Mouse (Mus musculus) fibroblast of lung, adult 2 months (primary cell): ENCODE results near the gene Dnm2.
"Not testable (repeated sequence)": the region's sequence is repeated elsewhere in the genome, so short reads cannot be mapped to it uniquely, and the experiment has no call there.

Source experiments
- DNase-seq: peaks from one replicate; pipeline ENCODE4 v3.0.0-alpha.2; 2011; ENCODE audit warnings: low read depth

Dnm2 gene

DNA sequence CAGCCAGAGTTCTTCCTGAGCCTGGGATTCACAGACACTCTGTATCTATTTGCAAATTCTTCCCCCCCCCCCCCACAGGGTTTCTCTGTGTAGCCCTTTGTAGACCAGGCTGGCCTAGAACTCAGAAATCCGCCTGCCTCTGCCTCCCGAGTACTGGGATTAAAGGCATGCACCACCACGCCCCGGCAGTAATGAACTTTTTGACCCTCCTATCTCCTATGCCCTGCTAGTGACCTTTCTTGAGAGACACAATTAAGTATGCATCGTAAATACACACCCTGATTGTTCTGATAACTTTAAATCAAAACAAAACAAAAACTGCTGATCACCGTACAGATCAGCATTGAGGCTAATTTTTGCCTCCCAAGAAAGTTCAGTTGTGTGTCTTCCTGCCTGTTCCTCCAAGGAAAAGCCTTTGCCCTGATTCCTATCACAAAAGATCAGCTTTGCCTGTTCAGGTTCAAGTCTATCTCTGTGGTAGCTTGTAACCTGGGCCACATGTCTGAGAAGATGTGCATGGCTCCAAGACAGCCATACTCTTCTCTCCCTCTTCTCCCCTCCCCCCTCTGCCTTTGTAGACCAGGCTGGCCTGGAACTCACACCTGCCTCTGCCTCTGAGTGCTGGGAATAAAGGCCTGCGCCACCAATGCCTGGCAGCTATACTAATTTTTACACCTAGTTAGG is 31.7 kb downstream of the Dnm2 start:
- DNase-seq, result no peak

DNA sequence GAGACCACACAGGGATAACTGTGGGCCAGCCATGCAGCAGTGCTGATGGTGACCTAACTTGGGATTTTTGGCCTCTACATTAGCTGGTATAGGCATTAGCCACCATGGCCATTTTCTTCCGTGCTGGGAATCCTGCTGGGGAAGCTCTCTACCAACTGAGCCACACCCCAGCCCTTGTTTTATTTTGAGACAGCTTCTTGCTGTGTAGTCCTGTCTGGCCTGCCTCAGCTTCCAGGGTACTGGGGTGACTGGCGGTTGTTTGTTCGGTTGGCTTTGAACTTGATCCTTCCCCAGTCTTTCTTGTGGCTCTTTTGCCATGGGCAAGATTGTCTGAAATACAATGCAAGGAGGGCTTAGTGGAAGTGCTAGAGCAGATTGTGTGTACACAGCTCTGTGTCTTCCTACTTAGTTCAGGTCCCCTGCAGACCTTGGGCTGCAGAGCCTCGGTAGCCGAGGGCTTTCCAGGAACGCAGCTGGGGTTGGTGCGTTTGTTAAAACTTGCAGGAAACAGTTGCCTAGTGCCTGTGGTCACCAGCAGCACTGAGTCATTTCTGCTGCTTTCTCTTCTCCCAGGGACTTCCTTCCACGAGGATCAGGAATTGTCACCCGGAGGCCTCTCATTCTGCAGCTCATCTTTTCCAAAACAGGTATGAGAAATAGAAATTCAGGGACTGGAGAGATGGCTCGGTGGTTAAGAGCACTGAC is 32.4 kb downstream of the Dnm2 start:
- no peak for DNase-seq

DNA sequence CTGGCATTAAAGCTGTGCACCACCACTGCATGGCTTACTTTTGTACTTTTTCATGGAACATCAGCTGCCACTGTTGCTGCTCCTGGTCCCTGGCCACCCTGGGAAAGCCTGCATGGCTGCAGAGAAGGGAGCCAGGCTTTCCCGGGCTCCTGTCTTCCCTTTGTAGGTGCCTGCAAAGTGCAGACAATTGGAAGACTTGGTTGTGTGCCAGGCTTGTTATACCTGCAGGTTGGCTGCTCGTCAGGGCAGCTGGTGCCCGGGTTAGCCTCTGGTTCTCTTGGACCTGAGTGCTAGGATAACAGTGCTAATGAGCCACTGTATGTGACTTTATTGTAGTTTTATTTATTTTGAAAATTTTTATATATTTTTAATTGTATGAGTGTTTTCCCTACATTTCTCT is 34.1 kb downstream of the Dnm2 start:
- DNase-seq, result no peak

DNA sequence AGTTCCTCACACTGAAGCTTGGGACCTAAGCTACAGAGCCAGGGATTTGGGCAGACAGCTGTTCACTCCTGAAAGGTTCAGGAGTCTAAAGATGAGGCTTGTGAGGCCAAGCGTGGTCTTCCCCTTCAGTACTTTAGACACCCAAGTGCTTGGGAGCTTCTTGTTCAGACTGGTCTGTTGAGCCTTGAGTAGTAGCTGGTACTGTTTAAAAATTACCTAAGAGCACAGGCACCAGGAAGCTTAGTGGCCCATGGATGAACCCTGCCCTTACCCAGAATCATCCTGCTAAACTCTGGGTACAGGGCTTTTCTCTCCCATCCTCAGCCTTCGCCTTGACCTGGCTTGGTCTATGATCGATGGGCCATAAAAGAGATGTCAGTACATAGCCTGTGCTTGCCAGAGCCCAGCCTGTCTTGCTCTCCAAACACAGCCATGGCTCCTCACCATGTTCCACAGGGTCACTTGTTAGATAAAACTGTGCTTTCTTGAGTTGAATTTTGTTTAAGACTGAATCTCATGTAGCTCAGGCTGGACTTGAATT is 35.8 kb downstream of the Dnm2 start:
- no peak for DNase-seq

DNA sequence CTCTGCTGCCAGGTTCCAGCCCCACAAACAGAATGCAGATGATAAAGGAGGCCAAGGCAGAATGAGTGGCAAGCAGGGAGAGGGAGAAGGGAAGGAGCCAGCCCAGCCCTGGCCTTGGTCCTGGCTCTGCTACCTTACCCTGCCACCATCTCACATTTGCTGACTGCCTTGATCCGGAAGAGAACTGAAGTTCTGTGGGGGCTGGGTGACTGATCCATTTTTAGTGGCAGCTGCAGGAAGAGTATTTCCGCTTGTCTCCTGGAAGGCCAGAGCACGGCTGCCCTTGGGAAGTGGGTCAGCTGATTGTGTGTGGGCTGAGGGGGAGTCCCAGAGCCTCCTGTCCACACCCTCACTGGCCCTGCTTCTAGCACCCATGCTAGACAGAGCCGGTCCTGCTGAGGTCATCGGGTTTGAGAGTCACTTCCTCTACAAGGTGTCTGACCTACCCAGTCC is 38.5 kb downstream of the Dnm2 start:
- DNase-seq, result no peak

DNA sequence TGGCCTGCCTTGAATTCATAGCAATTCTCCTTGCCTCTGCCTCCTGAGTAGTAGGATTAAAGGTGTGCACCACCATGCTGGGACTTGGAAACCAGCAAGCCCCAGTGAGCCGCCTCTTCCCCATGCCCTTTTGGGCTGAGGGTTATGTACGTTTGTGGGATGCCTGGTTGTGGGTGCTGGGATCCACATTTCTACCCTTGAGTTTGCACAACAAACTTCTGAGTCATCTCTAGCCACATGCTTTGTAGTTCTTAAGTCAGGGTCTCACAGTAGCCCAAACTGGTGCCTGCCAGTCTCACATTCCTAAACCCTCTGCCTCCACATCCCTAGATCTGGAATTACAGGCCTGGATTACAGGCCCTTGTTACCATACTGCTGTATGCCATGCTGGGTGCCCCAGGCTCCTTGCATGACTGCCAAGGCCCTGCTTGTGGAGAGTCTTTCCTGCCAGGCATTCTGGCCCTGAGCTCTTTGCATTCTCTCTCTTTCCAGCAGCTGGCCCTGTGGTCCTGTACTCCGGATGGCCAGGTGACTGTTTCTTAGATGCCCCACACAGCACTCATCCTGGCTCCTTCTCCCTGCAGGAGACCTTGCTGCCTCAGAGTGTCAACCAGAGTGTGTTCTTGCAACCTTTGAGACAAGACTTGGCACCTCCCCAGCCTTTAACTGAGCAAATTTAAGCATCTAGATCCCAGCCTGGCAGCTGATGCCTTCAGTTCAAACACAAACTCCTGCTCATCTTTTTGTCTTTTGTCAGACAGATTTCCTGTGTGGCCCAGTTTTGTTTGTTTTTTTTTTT is 39.3 kb downstream of the Dnm2 start:
- peak; percentile 37 for DNase-seq

DNA sequence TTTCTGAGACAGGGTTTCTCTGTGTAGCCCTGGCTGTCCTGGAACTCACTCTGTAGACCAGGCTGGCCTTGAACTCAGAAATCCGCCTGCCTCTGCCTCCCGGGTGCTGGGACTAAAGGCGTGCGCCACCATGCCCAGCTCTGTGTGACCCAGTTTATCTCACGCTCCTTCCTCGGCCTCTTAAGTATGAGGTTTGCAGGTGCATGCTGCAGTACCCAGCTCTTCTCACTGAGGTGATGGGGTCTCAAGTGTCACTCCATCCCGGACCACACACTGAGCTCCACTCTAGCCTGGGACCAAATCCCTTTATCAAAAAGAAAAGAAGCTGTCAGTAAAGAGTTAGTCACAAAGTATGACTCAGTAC is 39.8 kb downstream of the Dnm2 start:
- DNase-seq, result not testable (repeated sequence)

DNA sequence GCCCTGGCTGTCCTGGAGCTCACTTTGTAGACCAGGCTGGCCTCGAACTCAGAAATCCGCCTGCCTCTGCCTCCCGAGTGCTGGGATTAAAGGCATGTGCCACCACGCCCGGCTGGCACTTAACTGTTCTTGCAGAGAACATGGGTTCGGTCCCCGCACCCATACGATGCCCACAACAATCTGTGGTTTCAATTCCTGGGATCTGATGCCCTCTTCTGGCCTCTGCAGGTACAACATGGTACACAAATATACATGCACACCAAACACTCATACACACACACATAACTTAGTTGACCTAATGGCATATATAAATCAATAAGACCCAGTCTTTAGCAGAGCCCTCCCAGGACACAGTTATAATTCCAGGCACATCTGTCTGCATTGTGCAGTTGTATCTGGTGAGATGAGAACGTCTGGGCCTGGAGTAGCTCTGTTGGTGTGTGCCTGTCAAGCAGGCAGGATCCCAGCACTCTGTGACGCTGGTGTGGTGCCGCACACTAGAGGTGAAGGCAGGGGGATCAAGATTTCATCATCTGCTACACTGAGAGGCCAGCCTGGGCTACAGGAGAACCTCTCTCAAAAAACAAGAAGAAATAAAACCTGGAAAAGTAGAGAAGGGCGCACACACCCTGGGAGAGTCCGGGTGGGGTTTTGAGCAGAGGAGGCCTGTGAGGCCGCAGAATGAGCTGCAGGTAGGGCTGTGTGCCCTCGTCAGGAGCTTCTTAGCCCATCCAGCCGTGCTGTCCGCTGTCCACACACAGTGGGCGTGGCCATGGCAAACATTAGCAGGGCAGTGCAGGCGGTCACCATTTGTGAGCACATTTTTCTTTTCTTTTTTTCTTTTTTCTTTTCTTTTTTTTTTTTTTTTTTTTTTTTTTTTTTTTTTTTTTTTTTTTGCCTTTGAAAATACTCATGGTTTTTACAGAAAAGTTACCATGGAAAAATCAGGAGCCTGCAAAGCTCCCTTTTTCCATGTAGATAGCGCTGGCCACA is 44.6 kb downstream of the Dnm2 start:
- no peak for DNase-seq

DNA sequence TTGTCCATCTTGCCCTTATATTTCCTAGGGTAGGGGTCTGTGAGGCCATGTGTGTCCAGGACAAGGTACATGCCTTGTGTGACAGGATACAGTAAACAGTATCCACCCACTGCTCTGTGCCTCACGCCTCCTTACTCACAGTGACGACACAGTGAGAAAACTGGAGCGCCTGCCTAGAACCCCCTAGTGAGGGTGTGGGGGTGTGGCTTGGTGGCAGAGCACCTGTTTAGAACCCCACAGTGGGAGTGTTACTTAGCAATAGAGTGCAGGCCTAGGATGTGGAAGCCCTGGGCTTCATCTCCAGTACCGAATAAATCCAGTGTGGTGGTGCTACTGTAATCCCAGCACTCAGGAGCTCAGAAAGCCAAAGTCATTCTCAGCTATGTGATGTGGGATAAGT is 48.2 kb downstream of the Dnm2 start:
- DNase-seq, result no peak

DNA sequence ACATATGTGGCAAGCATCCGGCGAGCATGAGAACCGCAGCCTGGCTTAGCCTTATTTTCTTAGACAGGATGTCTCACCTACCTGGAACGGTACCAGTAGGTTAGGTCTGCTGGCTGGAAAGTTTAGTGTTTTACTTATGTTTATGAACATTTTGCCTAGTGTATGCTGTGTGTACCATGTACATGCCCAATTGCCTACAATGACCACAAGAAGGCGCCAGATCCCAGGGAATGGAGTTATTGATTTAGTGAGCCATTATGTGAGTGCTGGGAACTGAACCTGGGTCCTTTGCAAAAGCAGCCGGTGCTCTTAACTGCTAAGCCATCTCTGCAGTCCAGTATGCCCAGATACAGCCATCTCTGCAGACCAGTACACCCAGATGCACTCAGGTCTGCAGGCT is 53.0 kb downstream of the Dnm2 start:
- no peak for DNase-seq

DNA sequence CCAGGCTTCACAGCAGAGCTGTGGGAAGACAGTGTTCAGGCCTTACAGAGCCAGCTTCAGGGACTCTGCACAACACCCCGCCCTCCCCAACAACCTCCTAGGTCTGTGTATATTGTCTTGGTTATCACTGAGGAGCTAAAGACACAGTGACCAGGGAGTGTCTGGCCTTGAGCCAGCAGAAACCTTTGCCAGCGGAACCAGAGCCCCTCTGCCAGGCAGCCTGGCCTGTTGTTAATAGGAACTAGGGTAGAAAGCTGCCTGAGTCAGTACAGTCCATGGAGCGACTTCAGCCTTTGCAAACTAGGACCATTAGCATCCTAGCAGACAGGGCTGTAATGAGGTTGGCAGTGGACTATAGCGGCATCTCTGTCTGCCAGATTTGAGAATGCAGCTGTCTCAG is 59.4 kb downstream of the Dnm2 start:
- DNase-seq, result no peak

DNA sequence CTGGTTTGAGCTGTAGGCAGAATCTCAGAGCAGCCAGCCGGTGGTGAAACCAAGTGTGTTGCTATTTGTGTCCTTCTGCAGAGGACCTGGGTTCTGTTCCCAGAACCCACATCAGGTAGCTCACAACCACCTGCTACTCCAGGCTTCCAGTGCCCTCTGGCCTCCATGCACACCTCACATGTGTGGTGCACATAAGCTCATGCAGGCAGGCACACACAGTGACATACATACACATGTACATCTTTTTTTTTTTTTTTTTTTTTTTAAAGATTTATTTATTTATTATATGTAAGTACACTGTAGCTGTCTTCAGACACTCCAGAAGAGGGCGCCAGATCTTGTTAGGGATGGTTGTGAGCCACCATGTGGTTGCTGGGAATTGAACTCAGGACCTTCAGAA is 63.5 kb downstream of the Dnm2 start:
- not testable (repeated sequence) for DNase-seq

DNA sequence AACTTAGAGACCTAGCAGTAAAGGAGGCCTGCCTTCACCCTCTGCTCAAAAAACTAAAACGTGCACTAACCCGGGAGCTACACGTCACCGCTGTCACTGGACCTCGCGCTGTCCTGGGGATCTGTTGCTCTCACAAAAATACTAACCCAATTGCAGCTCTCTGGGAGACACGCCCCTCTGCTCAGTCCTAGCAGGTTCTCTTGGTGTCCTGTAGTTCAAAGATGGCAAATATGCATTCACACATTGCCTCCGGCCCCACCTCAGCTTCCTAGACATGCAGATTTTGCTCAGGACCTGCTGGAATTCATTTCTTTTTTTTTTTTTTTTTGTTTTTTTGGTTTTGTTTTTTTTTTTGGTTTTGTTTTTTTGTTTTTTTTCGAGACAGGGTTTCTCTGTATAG is 66.0 kb downstream of the Dnm2 start:
- no peak for DNase-seq

DNA sequence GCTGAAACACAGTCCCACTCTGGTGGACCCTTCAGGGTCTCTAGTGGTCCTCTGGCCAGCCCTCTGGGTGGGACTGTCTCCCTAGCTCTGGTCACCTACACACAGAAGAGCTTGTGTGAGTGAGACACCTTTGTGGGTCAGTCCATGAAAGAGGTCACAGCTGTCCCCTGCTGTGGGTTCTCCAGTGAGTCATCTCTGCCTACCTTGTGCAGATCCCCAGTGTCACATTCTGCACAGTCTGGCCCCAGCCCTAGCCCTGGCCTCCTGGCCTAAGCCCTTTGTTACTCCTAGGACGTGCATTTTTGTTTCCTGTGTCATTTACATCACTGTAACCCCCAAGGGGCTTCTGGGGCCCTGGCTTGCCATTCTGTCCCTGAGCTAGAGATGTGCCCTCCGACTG is 69.2 kb downstream of the Dnm2 start:
- no peak for DNase-seq

DNA sequence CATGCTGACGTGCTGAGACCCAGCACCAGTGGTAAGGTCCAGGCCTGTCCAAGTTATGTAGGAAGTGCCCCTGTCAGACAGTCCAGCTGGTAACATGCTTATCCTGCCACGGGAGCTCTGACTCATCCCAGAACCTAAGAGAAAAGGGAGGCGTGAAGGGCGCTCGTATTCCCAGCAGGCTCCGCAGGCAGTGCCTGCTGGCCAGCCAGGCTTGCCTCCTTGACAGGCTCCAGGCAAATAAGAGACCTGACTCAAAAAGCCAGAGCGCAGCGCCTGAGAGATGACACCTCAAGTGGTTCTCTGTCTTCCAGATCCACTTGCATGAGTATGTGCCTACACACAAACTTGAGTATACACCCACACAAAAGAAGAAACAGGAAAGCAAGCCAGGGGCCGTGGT is 70.0 kb downstream of the Dnm2 start:
- peak; percentile 81 for DNase-seq

DNA sequence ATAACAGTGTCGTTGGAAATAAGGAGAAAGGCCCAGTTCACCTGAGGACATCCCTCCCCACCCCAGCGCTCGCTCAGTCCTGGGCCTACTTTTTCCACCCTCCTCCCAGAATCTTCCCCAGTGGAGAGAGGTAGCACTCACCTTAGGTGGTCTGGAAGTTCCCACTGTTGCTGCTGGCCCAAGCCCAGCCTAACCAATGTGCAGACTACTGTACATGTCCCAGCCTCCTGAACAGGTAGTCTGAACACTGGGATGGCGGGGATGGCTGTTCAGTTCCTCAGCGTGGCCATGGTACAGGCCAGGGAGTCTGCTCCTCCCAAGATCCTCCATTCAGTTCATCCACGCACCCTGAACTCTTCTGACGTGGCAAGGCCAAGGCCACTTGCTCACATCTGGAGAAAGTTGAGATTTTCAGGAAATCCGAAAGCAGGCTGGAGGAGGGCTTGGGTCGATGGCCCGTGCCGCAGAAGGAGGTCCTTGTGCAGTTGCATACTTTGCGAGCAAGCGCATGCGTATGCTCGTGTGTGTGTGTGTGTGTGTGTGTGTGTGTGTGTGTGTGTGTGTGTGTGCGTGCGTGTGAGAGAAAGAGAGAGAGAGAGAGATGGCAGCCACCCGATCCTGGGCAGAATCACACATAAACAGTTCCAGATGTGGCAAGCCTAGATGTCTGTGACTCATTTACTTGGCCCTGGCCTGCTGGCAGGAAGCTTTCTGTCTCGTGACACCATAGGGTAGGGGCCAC is 71.8 kb downstream of the Dnm2 start:
- DNase-seq, result peak; percentile 97

DNA sequence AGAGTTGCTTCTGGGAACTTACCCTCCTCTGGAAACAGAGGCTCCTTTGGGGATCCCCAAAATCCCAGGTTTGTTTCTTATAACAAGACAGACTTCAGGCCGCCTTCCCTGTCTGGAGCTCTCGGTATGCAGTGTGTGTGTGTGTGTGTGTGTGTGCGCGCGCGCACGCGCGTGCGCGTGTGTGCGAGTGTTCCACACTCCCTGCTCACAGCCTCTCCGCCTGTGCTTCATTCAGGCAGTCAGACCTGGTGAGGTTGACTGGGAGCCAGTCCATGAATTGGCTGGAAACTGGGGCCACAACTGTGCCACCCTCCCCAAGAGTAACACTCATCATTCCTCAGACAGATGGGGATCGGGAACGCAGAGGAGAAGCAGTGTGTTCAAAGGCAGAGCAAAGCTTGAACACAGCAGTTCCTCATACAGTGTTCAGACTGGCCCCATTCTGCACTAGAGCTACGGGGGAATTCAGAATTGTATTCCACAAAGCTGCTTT is 72.4 kb downstream of the Dnm2 start:
- no peak for DNase-seq

DNA sequence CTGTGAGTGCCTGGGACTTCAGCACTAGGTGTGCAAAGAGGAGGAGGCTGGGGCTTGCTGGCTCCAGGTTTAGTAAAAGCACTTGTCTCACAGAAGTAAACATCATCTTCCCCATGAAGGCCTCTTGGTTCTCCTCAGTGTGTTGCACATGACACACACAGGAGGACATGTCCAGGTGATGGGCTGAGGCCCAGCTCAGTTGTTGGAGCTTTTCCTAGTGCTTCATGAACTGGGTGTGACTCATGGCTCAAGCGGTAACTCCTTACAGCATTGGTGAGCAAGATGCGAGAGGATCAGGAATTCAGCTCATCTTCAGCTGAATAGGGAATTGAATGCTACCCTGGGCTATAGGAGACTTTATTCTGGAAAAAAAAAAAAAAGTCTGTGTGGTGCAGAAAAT is 73.0 kb downstream of the Dnm2 start:
- DNase-seq, result peak; percentile 52

DNA sequence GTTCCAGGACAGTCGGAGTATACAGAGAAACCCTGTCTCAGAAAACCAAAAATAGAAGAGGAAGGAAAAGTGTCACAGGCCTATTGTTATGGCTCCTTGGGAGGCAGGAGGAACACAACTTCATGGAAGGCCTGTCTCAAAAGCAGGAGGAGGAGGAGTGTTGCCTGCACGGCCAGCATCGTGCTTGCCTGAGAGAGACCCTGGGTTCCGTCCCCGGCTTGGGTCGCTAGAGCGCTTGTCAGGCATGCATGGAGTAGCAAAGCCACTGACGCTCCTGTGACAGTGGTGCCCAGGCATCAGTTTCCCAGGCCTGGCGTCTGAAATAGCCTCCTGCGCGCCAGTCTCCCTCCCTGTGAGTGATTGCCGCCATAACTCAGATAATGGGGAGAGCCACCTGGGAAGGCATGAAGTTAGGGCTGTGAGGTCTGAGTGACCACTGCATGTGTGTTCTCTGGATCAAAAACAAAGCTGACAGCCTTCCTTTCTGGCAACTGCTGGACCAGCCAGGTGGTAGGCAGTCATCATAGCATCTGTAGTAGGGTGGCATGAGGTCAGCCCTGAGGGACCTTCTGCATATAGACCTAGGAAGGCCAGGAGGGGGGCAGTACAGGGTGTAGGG is 73.7 kb downstream of the Dnm2 start:
- no peak for DNase-seq

DNA sequence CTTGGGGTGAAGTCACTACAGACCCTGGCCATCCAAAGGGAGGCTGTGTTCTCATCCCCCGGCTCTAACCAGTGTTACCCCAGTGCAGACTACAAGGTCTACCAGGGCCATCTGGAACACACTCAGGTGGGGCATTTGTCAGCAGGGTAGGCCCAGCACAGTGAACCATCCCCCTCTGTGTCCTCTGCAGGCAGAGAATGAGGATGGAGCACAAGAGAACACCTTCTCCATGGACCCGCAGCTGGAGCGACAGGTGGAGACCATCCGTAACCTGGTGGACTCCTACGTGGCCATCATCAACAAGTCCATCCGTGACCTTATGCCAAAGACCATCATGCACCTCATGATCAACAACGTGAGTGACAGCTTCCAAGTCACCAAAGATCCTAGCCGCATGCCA is 78.6 kb downstream of the Dnm2 start:
- no peak for DNase-seq
